ENCODE assay signal across 10 mouse cellular contexts in the genomic region with DNA sequence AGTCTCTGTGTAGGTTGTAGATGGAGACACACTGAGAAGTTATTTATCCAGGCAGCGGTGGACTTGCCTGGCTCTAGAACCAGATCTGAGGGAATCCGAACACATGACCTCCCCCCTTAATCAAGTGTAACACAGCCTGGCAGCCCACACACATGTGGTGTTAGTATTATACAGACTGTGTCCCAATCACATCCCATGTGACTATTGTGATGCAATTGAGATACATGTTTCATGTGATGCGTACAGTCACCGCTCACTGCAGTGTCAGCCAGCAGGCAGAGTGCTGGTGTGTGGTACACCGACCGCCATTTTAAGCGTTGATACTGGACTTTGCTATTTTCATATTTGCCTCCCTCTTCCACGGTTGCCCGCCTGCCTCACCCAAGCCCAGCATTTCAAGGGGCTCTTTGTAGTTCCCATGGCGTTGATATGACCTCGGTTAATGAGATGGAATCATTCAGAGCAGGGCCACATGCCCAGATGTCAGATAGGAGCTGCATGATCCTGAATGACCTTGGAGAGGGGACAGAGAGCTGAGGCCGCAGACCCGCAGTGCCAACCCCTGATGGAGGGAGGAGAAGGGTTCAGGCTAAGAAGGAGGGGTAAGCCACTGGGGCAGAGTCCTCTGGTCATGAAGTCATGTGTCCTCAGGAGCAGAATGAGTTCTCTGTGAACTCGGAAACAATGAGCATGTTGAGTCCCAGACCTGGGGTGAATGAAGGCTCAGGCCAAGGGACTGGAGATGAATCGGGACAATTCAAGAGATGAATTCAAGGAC.
DNase-seq lines count a peak whose midpoint lies in the region; ATAC-seq and TF ChIP-seq lines count a peak whose summit lies in the region.
"Had no signal": no experiment of that assay in that cellular context is flagged by ENCODE, and none has a peak within 500 bp of the region (broad histone marks: within the 10 kb centered on the region; RNA-seq: fewer than 3 reads in every experiment).

No protein-coding gene starts in this region.

- H3K9me3 ChIP-seq in limb, embryonic 11.5 days (ENCODE audit: control insufficient read depth, low read length), result no peaks in the 10 kb centered on the region

- peak overlapping the region; percentile 83; the same call in 1 of the 2 replicates for H3K4me2 ChIP-seq in limb, embryonic 11.5 days (ENCODE audit: low read depth, severe bottlenecking)

- DNase-seq in embryo, embryonic 10 days (ENCODE audit: low spot score), result peak; percentile 24
- DNase-seq in embryo, embryonic 9.5 days (ENCODE audit: extremely low spot score), result no peak
- peak; percentile 48 for DNase-seq in layer of hippocampus, adult 11-12 months (ENCODE audit: low spot score)
- no peak for DNase-seq in layer of hippocampus, postnatal 14 days (ENCODE audit: low spot score in 2 of 2)
- DNase-seq in limb, embryonic 11.5 days (ENCODE audit: low spot score), result no peak
- DNase-seq in spleen, postnatal 36 days (ENCODE audit: low spot score in 2 of 2), result no peak
- DNase-seq in urinary bladder, postnatal 14 days (ENCODE audit: low spot score), result no peak

- no peak for ATAC-seq in limb, embryonic 11.5 days (ENCODE audit: insufficient number of reproducible peaks, low FRiP score, low TSS enrichment, low read depth)
- ATAC-seq: inflammation-experienced regulatory T-cells, adult 6 months had no signal

- H3K4me1 ChIP-seq in bone marrow macrophage, adult 2 months (ENCODE audit: control insufficient read depth, insufficient read depth, low read length), result peaks cover 55% of the 10 kb centered on the region
- H3K4me1 ChIP-seq in limb, embryonic 11.5 days (ENCODE audit: control insufficient read depth, insufficient read depth, low read length), result peaks cover 19% of the 10 kb centered on the region

- no peaks in the 10 kb centered on the region for H3K36me3 ChIP-seq in limb, embryonic 11.5 days (ENCODE audit: control insufficient read depth, insufficient read depth, low read length)

- H3K9ac ChIP-seq in limb, embryonic 11.5 days (ENCODE audit: low read length), result no peak overlapping the region

- WGBS in limb, embryonic 11.5 days, result 81% methylated on average over 15 of the region's 15 CpGs

- no peak for TF ChIP-seq POLR2A in bone marrow macrophage, adult 2 months (IDR thresholded peaks at IDR 0.05; ENCODE audit: borderline replicate concordance, low read depth, low read length)

- no peaks in the 10 kb centered on the region for H3K27me3 ChIP-seq in limb, embryonic 11.5 days (ENCODE audit: control insufficient read depth, insufficient read depth, low read length)

- TF ChIP-seq CTCF in bone marrow macrophage, adult 2 months (IDR thresholded peaks at IDR 0.05; ENCODE audit: low read depth, low read length), result no peak

- no peak overlapping the region for H3K4me3 ChIP-seq in bone marrow macrophage, adult 2 months (ENCODE audit: insufficient read depth, low read length)
- no peak overlapping the region for H3K4me3 ChIP-seq in limb, embryonic 11.5 days (ENCODE audit: low read depth, low read length)
- H3K4me3 ChIP-seq: myocyte had no signal

- peak overlapping the region; percentile 97 for H3K27ac ChIP-seq in bone marrow macrophage, adult 2 months (ENCODE audit: insufficient read depth, low read depth, low read length)
- no peak overlapping the region for H3K27ac ChIP-seq in limb, embryonic 11.5 days (replicated peaks; ENCODE audit: low read depth, low read length)

Comparison
In these comparisons a context has a peak if more than half of its experiments do, and no peak if none do; other contexts are left out.
1. DNase-seq: peak in embryo, embryonic 10 days (single experiment) and layer of hippocampus, adult 11-12 months (single experiment); none in embryo, embryonic 9.5 days (single experiment), layer of hippocampus, postnatal 14 days (0 of 2), limb, embryonic 11.5 days (single experiment), spleen, postnatal 36 days (0 of 2) and urinary bladder, postnatal 14 days (single experiment).